Mouse (Mus musculus): ENCODE measurements around the gene Dgkh. TPM values are rescaled to one million over a fixed set of nuclear protein-coding genes. Genes with fewer than 3 reads are reported as not detected.

The Dgkh gene
- polyA plus RNA-seq, 1 experiment, result not detected

GRCm38 (mm10) chr14:78535366-78535765 is 197.2 kb downstream of the Dgkh start:
- no peak for TF ChIP-seq POLR2A (IDR thresholded peaks at IDR 0.05; ENCODE audit: insufficient read depth, low read depth, low read length)
- no peak for TF ChIP-seq CTCF (IDR thresholded peaks at IDR 0.05; ENCODE audit: insufficient read depth, low read depth, low read length)
- no peak overlapping the region for H3K4me3 ChIP-seq (ENCODE audit: insufficient read depth, low read depth, low read length)
- WGBS, result 6% methylated on average over 2 of the region's 2 CpGs
- peaks cover 6% of the 10 kb centered on the region for H3K4me1 ChIP-seq (ENCODE audit: control insufficient read depth, insufficient read depth, low read length)
- no peak overlapping the region for H3K27ac ChIP-seq (ENCODE audit: insufficient read depth, low read depth, low read length)

DNA sequence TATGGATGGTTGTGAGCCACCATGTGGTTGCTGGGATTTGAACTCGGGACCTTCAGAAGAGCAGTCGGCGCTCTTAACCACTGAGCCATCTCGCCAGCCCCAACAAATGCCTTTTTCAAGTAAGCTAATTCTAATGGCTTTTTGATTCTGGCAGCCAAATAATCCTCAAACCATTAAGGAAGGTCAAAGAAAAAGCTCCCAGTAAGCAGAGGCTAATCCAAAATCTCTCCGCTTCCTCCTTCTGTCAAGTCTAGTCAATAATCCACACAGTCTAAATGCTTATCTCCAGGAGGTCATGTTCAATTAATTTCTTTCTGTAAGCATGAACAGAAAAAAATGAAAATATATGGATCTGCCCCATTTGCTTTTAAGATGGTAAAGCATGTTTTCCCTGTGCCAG is 197.9 kb downstream of the Dgkh start:
- H3K4me3 ChIP-seq (ENCODE audit: insufficient read depth, low read depth, low read length), result no peak overlapping the region
- H3K4me1 ChIP-seq (ENCODE audit: control insufficient read depth, insufficient read depth, low read length), result peaks cover 6% of the 10 kb centered on the region
- TF ChIP-seq CTCF (IDR thresholded peaks at IDR 0.05; ENCODE audit: insufficient read depth, low read depth, low read length) (no peak), POLR2A (IDR thresholded peaks at IDR 0.05; ENCODE audit: insufficient read depth, low read depth, low read length) (no peak)
- 91% methylated on average over 5 of the region's 5 CpGs for WGBS
- H3K27ac ChIP-seq (ENCODE audit: insufficient read depth, low read depth, low read length), result no peak overlapping the region

DNA sequence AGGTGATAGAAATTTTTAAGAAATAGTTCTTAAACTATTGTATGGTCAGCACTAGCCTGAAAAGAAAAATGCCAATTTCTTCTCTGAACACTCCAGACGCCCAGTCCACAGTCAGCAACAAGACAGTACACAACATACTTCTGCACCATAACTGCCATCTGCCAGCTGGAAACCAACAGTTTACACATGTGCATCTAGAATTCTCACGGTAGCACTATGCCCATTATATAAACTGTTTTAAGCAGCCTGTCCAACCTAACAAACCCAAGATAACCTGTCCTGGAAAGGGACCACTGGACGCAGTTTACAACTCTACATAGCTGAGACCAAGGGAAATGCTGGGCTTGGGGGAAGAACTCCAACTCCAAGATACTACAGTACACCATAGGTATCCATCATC is 198.9 kb downstream of the Dgkh start:
- peaks cover 5% of the 10 kb centered on the region for H3K4me1 ChIP-seq (ENCODE audit: control insufficient read depth, insufficient read depth, low read length)
- 82% methylated on average over 3 of the region's 3 CpGs for WGBS
- H3K4me3 ChIP-seq (ENCODE audit: insufficient read depth, low read depth, low read length), result no peak overlapping the region
- H3K27ac ChIP-seq (ENCODE audit: insufficient read depth, low read depth, low read length), result no peak overlapping the region
- no peak for TF ChIP-seq POLR2A (IDR thresholded peaks at IDR 0.05; ENCODE audit: insufficient read depth, low read depth, low read length)
- no peak for TF ChIP-seq CTCF (IDR thresholded peaks at IDR 0.05; ENCODE audit: insufficient read depth, low read depth, low read length)

GRCm38 (mm10) chr14:78532345-78532744 is 200.2 kb downstream of the Dgkh start:
- WGBS, result 94% methylated on average over 6 of the region's 6 CpGs
- no peak overlapping the region for H3K27ac ChIP-seq (ENCODE audit: insufficient read depth, low read depth, low read length)
- TF ChIP-seq POLR2A (IDR thresholded peaks at IDR 0.05; ENCODE audit: insufficient read depth, low read depth, low read length) (no peak), CTCF (IDR thresholded peaks at IDR 0.05; ENCODE audit: insufficient read depth, low read depth, low read length) (no peak)
- no peak overlapping the region for H3K4me3 ChIP-seq (ENCODE audit: insufficient read depth, low read depth, low read length)
- H3K4me1 ChIP-seq (ENCODE audit: control insufficient read depth, insufficient read depth, low read length), result peaks cover 3% of the 10 kb centered on the region; the same call in 1 of the 2 replicates

DNA sequence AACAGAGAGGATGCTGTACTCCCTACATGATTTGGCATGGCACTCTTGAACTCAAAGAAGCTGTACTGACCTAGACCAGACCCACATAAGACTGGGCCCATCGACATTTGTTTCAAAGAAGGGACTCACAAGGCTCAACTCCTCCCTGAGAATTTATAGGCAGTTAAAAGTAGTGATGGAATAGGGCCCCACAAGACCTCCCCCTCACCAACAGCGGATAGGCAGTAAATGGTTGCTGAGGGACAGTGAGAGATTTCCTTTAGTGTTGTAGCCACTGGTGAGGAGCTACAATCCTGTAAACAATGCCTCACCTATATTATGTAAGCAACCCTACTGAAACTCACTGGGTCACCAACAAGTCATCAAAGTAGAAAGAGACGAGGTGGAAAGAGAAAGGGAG is 202.3 kb downstream of the Dgkh start:
- H3K4me3 ChIP-seq (ENCODE audit: insufficient read depth, low read depth, low read length), result no peak overlapping the region
- TF ChIP-seq POLR2A (IDR thresholded peaks at IDR 0.05; ENCODE audit: insufficient read depth, low read depth, low read length), result no peak
- no peak for TF ChIP-seq CTCF (IDR thresholded peaks at IDR 0.05; ENCODE audit: insufficient read depth, low read depth, low read length)
- no peak overlapping the region for H3K27ac ChIP-seq (ENCODE audit: insufficient read depth, low read depth, low read length)
- H3K4me1 ChIP-seq (ENCODE audit: control insufficient read depth, insufficient read depth, low read length), result peaks cover 15% of the 10 kb centered on the region
- WGBS, result 80% methylated on average over 3 of the region's 3 CpGs

GRCm38 (mm10) chr14:78528461-78529425 is 203.8 kb downstream of the Dgkh start:
- H3K4me3 ChIP-seq (ENCODE audit: insufficient read depth, low read depth, low read length), result no peak overlapping the region
- H3K27ac ChIP-seq (ENCODE audit: insufficient read depth, low read depth, low read length), result no peak overlapping the region
- TF ChIP-seq CTCF (IDR thresholded peaks at IDR 0.05; ENCODE audit: insufficient read depth, low read depth, low read length) (no peak), POLR2A (IDR thresholded peaks at IDR 0.05; ENCODE audit: insufficient read depth, low read depth, low read length) (no peak)
- 47% methylated on average over 8 of the region's 8 CpGs for WGBS
- peaks cover 15% of the 10 kb centered on the region for H3K4me1 ChIP-seq (ENCODE audit: control insufficient read depth, insufficient read depth, low read length)

- TF ChIP-seq CTCF (IDR thresholded peaks at IDR 0.05; ENCODE audit: insufficient read depth, low read depth, low read length) (no peak), POLR2A (IDR thresholded peaks at IDR 0.05; ENCODE audit: insufficient read depth, low read depth, low read length) (no peak)
- H3K4me1 ChIP-seq (ENCODE audit: control insufficient read depth, insufficient read depth, low read length), result peaks cover 15% of the 10 kb centered on the region
- 77% methylated on average over 6 of the region's 6 CpGs for WGBS
- H3K27ac ChIP-seq (ENCODE audit: insufficient read depth, low read depth, low read length), result no peak overlapping the region
- no peak overlapping the region for H3K4me3 ChIP-seq (ENCODE audit: insufficient read depth, low read depth, low read length)
These were observed 205.7 kb downstream of the Dgkh start for GRCm38 (mm10) chr14:78526907-78527306.

DNA sequence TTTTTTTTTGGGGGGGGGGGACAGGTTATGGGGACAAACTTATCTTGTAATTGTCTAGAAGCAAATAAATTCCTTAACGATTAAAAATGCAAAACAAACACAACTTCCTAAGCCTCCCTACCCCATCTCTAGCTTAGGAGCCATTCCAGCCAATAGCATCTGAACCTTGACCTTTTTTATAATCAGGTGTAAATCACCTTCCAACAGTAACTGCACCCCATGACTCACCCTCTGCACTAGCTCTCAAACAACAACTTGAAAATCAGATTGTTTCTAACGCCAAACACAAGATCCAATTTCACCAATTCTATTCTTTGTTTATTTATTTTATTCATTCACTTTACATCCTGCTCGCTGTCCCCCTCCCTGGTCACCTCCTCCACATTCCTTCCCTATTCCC is 206.1 kb downstream of the Dgkh start:
- 64% methylated on average over 3 of the region's 3 CpGs for WGBS
- TF ChIP-seq CTCF (IDR thresholded peaks at IDR 0.05; ENCODE audit: insufficient read depth, low read depth, low read length) (no peak), POLR2A (IDR thresholded peaks at IDR 0.05; ENCODE audit: insufficient read depth, low read depth, low read length) (no peak)

More for the DNA sequence above, 206.1 kb downstream of the Dgkh start:
- Histone ChIP-seq H3K4me1 (ENCODE audit: control insufficient read depth, insufficient read depth, low read length) (peaks cover 13% of the 10 kb centered on the region), H3K27ac (ENCODE audit: insufficient read depth, low read depth, low read length) (no peak overlapping the region), H3K4me3 (ENCODE audit: insufficient read depth, low read depth, low read length) (no peak overlapping the region)

All from olfactory bulb, adult 2 months (tissue).